Mouse (Mus musculus): ENCODE data around the gene Pex12. TPM values are rescaled to one million over a fixed set of nuclear protein-coding genes. Genes with fewer than 3 reads are reported as not detected.
"Not testable (repeated sequence)": the region's sequence is repeated elsewhere in the genome, so short reads cannot be mapped to it uniquely, and the experiment has no call there.

Gene Pex12
- 10 to 100 TPM in 1 of 2 experiments, 1 to 10 TPM in 1; 8.4 to 13.1 TPM for total RNA-seq (2021)
- long read RNA-seq, experiment 1, transcript Pex12-202 (4 exons, 2,389 nt): major isoform, 16 of 23 reads
- long read RNA-seq, experiment 1, partial matches to known transcripts: 2 of 23 reads
- long read RNA-seq, experiment 1, other reads (novel, unspliced or antisense): 2 of 23 reads
- long read RNA-seq, experiment 2, transcript Pex12-202 (4 exons, 2,389 nt): major isoform, 6 of 12 reads
- long read RNA-seq, experiment 2, partial matches to known transcripts: 0 of 12 reads
- long read RNA-seq, experiment 2, other reads (novel, unspliced or antisense): 2 of 12 reads

DNA sequence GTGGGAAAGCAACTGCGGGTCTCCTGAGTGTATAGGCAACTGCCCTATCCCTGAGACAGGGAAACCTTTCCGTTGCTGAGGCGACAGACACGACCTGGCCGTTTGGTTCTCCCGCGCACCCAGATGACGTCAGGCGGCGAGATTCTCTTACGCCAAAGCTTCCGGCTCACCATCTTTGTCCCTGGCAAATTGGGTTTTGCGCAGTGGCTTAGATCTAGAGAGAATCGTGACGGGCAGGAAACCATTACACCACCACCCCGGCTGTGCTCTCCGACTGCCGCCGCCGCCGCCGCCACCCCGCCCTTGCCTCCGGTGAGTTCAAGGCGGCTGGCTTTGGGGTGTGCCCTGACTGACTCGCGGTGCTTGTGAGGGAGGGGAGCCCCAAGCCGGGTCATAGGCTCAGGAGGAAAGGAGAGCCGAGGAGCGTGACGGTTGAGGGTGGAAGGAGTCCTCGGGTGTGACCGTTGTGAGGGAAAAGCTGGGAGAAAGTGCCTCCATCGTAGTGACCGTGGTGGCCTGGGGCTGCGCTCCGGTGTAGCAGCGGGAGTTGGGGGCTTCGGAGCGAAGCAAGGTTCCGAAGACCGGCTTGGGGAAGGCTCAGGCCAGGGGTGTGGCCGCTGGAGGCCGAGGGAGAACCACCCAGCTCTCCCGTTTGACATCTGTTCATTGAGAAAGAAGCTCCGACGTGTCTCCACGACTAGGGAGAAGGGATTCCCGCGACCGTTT is at the start of gene Pex12:
Gene Pex12, minus strand, starts transcription at position 61 of the 726 bp plus-strand sequence.
- DNase-seq: peak; percentile 97

DNA sequence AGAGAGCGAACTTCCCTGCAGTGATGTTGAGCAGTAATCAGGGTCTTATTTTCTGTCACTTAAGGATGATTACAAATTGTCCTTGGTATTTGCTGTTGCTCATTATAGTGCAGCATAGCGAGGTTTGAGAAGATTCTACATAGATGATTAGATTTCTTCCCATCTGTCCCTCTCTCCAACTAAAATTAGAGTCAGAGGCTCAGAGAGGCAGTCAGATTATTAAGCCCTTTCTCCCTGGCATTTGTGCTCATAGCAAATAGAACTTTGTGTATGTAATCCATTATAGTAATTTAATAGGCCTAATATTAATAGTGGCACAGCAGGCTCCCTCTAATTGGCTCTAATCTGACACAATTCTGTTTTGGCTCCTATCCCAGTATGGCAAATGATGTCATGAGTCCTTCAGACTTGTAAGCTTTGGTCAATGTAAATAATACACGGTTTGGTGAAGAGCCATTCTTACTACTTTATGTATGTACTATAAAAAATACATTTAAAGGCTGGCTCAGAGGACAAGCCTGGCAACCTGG is 39.4 kb upstream of the Pex12 start:
- no peak for DNase-seq

DNA sequence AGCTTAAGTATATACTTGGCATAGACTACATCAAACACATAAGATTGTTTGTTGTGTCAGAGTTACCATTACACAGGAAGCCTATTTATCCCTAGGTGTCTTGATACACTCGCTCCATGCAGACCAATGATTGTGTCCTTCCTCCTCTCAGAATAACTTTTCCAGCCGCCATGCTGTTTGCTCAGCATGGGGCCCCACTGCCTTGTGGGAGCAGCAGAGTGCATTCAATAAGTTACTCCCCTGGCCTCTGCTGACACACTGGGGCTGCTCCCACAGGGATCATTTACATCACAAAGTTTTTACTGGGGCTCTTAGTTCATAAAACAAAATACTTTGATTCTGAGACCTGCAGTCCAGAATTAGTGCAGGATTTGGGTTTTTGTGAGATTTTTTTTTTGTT is 37.3 kb upstream of the Pex12 start:
- no peak for DNase-seq

DNA sequence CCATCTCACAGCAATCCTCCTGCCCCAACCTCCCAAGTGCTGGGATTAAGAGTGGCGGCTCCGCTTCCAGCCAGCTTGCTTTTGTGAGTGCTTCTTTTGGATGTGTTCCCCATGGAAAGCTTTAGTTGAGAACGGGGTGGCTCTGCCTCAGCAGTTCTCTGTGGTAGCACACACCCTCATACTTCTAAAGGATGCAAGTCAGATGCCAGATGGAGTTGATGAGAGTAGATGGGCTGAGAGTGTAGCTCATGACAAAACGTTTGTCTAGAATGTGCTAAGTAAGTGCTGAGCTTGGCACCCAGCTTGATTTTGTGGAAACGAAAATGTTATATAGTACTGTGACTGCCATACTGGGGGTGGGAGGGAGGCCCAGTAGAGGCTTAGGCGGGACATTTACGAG is 33.4 kb upstream of the Pex12 start:
- no peak for DNase-seq

DNA sequence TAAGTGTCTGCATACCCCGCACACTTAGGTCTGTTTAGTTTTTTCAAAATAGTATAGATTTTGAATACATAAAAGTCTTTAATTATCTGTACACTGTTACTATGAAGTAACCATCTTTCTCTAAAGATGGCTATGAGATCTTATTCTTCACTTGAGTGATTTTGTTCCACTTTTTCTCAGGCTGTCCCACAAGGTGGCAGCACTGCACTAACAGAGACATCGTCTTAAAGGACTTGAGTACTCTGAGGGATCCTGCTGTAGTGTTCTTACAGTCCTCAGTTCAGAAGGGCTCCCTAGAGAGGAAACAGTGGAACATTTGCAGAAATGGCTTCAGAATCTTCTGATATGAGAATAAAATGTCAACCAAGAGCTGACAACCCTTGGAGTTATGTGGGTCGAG is 25.0 kb upstream of the Pex12 start:
- peak; percentile 64 for DNase-seq

DNA sequence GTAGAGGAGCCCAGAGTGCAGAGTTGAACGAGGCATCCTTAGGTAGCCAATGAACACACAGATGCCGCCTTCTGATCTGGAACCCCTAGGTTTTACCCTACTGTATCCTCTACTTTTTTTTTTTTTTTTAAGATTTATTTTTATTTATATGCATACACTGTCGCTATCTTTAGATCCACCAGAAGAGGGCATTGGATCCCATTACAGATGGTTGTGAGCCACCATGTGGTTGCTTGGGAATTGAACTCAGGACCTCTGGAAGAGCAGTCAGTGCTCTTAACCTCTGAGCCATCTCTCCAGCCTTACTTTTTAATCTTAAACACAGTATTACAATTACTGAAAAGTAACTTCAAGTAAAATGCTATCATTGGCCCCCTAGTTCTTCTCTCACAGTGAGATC is 24.3 kb upstream of the Pex12 start:
- DNase-seq: not testable (repeated sequence)

DNA sequence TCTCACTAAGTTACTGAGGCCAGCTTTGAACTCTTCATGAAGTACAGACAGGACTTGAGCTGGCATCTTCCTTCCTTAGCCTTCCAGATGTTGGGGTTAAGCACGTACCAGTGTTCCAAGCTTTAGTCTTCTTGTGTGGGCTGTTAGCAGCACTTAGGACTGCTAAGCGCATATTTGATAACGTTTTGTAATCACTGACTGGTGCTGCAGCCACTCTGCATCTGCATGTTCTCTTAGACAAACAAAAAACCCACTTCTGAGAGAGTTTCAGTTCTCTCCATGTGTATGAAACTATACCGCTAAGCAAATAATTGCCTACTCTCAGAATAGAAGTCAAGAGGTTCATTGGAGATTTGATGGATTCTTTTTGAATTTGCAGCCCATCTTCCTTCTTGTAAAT is 16.7 kb upstream of the Pex12 start:
- DNase-seq: no peak

DNA sequence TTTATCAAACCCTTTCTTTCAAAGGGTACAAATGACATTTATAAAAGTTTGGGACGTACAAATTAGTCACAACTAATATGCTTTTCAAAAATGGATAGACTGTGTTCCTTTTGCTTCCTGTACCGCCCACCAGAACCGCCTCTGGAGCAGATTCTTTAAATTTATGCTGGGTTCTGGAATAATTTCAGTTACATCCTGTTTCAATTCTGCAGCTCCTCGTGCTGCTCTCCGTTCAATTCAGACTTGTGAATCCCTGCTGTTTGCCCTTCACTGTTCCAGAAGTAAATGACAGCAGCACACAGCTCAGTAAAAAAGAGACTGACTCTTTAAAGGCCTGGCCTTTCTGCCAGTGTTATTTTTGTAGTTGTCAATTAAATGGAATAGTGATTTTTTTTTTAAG is 10.1 kb upstream of the Pex12 start:
- DNase-seq: no peak

DNA sequence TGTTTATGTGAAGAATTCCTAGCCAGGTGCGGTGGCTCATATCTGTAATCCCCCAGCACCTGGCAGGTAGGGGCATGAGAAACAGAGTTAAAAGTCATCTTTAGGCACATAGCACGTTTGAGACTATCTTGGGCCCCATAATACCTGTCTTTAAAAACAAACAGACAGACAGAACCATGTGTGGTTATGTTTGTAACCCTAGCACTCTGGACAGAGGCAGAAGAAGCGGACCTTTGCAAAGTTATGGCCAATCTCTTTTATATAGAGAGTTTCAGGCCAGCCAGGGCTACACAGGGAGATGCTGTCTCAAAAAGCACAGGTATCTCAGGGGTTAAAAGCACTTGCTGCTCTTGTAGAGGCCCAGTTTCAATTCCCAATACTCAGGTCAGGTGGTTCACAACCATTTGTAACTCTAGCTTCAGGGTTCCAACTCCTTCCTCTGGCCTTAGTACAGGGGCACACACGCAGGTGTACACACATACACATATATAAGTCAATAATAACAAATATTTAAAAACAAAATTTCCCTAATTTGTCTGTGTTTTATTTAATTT is 4.4 kb upstream of the Pex12 start:
- DNase-seq: no peak

DNA sequence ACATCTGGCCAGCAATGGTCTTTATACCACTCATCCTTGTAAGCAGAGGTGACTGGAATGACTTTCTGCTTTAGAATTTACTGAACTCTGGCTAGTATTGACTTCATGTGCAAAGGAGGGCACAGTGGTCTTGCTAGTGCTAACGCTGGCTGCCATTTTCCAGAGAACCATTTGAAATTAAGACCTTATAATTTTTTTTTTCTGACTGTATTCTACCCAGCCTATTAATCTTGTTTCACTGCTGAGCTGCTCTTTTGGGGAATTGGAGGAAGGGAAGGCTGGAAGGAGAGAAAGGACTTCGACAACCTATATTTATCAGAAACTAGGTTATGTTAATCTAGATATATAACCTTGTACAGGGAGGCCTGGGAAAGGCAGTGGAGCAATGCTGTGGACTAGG is 2.1 kb upstream of the Pex12 start:
- DNase-seq: no peak

DNA sequence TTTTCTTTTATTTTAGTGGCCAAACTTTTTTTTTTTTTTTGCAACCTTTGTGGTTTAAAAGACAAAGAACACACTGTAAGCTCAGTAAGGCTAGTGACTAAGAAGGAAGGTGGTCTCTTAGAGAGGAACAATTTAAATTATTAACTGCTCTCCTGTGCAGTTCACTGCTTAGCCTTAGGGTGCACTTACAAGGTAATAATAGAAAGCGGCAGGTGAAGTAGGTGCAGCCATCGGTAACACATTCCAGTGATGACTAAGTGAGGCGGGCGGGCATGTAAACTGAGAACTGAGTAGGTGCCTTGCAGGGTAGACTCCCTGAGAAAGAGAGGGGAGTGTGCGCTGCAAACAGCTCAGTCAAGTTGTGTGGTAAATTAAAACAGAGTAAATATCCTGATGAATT is 1.4 kb upstream of the Pex12 start:
- DNase-seq: no peak

DNA sequence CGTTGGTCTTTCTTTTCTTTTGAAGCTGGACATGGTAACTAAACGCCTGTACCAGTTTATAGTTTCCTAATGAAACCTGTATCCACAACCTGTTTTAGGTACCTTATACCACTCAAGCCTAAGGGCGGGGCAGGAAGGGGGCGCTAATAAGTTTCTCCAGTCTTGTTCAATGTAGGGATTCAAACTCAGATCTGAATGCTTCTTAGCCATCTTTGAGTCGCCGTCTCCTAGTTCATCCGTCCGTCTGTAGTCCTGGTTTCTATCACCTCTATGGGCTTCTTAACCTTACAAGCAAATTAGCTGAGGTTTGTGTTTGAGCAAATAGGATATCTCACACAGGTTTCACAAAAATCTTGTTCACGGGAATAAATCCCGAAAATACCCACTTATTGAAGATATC is 262 bp downstream of the Pex12 start:
- DNase-seq: peak; percentile 19

DNA sequence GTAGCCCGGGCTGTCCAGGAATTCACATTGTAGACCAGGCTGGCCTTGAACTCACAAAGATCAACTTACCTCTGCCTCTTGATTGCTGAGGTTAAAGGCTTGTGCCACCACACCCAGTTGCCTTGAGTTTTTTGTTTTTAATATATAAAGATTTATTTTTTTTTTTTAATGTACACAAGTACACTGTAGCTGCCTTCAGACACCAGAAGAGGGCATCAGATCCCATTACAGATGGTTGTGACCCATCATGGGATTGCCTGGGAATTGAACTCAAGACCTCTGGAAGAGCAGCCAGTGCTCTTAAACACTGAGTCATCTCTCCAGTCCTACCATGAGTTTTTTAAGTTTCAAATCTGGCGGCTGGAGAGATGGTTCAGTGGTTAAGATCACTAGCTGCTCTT is 955 bp downstream of the Pex12 start:
- DNase-seq: no peak

DNA sequence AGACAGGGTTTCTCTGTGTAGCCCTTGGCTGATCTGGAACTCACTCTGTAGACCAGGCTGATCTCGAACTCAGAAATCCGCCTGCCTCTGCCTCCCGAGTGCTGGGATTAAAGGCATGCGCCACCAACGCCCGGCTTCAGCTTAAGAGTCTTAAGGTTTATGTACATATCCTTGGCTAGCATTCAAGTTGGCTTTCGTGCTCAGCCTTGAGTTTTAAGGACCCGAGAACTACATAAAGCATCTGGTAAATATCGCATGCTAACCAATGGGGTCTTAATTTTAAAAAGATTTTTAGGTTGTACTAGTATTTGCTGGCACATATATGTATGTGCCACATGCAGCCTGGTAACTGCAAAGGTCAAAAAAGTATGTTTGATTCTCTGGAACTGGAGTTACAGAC is 2.7 kb downstream of the Pex12 start:
- no peak for DNase-seq

DNA sequence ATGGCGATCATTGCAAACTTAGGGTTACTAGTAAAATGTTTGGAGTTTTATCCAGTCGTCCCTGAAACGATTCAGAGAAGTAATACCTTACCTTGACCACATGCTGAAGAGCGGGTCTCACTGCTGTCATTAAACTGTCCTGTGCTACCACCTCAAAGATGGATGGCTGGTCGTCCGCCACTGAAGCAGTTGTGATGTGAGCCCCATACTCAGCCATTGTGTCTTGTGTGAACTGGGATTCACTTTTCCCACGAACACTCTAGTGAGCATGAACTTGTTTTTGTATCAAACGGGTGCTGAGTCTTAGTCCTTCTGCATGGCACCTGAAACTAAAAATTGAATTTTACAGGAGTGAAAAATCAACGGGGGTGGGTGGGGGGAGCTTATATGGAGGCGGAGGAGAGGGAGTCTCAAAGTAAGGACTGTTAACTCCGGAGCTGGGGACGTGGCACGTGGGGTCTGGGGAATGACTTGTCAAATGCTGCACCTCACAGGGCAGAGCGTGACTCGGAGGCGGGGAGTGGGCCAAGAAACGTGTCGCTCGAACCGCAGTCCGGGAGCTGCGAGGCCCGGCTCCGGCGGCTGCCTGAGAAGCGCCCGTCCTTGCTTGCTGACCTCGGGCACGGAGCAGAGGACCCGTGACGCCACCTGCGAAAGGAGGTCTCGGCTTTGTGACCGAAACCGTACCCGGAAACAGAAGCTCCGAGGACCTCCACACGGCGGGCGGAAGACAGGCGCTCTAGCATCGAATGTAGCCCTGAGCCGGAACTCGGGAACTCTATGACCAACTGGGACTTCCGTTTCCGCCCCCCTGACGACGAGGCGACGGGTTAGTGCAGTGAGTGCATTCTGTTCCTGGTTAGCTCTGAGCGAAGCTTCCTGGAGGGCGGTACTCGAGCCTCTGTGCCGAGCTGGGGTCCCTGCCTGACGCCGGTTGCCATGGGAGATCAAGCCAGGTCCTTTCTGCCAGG is 3.9 kb downstream of the Pex12 start, which contains the start of gene Ap2b1:
Gene Ap2b1, plus strand, starts transcription at position 800 of the 971 bp plus-strand sequence.
- DNase-seq: peak; percentile 94

DNA sequence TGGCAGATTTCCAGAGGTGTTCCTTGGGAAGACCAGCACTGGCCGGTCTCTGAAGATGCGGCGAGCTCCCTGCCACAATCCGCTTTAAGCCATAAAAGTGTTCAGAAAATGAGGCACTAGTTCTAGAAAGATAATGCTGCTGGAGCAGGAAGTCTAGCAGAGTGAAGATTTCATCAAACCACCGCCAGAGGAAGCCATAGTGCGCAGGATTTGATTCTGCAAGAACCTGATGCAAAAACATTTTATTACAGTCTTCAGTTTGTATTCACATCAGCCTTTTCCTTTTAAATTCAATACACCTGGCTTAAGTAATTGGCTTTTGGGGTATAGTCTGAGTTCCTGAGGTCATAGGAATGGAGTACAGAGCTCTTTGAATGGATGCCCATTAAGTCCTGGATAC is 4.6 kb downstream of the Pex12 start:
- no peak for DNase-seq

DNA sequence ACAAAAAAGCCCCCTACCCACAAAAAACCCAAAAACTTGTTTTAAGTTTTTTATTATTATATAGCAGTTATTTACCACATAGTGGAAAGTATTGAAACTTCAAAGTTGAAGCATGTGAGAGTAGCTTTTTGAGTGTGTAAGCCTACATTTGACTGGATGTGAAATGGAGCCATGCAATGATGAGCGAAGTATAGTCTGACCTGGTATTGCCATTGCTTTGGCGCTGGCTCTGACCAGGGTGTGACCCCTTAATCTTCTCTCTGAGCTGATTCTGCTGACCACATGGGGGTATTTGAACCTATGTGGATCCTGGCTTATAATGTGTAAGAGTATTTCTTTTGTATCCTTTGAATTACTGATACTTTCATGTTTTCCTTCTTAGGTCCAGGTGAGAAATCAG is 8.3 kb downstream of the Pex12 start:
- no peak for DNase-seq

DNA sequence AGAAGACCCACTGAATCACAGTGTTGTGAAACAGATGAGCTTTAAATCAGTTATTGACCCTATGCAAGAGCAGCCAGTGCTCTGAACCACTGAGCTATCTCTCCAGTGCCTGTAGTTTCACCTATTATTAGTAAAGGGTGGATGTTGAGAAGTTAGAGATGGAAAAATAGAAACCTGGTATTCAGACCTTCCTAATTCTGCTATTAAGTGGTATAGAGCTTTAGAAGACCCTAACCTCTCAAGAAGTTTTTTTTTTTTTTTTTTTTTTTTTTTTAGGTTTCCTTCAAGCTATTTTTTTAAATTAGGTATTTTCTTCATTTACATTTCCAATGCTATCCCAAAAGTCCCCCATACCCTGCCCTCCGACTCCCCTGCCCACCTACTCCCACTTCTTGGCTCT is 9.2 kb downstream of the Pex12 start:
- DNase-seq: no peak

DNA sequence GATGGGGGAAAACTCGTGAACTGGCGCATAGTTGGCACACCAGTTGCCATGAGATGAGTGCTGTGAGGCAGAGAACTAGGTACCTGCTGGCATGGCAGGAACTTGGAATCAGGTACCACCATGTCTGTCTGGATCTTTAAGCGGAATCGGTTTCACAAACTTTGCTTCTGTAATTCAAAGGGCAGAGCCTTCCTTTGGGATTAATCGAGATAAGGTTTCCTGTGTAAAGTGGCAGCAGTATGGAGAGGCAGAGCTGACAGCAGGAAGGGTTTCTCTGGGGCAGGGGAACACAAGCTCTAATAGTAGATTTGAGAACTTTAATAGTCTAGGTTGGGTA is 10.2 kb downstream of the Pex12 start:
- DNase-seq: no peak

DNA sequence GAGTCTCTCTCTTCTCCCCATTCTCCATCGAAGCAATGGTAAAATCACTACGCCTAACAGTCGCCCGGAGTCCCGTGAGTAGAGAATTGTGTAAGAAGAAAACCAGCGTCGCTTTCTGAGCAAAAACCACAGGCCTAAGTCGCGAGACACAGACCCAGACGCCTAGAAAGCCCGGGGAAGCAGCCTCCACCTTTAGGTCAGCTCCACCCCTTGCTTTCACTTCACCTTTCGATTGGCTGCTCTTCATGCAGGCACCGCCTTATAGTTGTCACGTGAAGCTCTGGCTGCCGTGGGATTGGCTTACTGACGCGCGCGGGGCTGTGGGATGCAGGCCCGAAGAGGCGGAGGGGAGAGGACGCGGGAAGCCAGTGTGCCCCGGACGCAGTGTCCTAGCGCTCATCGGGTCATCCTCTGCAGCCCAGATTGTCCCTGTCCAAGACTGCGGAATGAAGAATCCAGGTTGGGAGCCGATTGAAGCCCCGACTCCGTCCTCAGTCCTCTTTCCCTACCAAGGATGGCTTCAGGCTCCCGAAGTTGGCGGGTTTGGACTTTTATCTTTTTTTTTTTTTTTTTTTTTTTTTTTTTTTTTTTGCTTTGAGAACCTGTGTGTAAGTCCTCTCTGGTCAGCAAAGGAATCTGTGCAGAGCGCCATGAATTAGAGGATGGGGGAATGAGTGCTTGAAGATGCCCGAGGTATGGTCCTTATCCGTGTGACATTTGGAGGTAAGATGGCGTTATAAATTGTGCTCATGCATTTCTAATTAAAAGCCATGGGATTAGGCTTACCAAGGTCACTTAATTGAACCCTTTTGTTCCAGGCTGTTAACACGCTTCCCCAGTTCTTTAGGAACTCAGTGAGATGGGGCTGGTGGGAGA is 10.8 kb downstream of the Pex12 start:
- DNase-seq: peak; percentile 96

DNA sequence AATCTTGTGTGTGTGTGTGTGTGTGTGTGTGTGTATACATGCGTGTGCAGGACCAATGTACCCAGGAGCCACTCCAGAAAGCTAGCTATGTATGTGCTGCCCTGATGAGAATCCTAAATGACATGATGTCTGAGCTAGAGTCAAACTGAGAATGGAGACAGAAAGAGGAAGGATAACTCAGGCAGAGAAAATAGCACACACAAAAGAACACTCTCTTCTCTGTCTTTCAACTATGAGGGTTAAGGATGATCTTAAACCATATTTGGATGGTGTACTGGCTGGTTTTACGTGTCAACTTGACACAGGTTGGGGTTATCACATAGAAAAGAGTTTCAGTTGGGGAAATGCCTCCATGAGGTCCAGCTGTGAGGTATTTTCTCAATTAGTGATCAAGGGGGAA is 12.8 kb downstream of the Pex12 start:
- no peak for DNase-seq
